Mouse (Mus musculus) urinary bladder, postnatal 14 days (tissue): ENCODE results near the gene Shf.

Experiments used
- DNase-seq: peaks from one replicate; pipeline ENCODE4 v3.0.0; 2021; ENCODE audit warnings: low spot score

Gene Shf

DNA sequence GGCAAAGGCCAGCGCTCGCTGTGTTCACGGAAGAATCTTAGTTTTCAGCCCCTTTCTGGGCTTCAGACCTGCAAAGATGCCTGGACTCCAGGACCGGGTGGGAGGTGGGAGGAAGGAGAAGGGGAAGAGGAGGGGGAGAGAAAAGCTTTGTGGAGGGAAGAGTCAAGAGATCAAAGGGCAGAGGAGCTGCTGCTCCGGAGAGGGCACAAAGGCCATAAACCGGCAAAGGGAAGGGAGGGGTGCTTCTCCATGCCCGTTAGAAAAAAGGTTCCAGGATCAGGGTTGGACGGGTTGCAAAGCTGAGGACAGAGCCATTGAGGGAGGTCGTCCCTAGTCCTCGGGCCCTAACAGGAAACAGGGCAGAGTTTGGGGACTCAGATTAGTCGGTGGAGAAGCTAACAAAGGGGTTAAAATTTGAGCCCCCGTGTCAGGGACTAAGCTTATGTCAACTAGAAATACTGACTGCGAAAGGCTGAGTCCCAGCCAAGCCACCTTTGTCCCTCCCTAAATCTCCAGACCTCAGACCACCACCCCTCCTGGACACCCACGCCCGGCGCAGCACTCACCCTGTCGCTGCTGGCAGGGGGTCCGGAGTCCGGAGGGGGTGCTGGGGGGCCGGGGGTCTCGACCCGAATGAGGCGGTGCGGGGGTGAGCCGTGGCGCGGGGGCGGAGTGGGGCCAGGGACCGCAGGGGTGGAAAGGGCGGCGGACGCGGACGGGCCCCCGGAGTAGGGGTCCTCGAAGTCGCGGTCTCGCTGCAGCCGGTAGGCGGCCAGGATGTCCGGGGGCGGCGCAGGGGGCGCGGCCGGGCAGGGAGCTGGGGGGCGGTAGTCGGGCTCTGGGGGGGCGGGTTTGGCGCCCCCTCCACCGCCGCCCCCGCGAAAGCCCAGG, 636 bp downstream of the Shf start:
- DNase-seq, result no peak

GRCm38 (mm10) chr2:122367701-122368080, 1.3 kb downstream of the Shf start:
- no peak for DNase-seq

DNA sequence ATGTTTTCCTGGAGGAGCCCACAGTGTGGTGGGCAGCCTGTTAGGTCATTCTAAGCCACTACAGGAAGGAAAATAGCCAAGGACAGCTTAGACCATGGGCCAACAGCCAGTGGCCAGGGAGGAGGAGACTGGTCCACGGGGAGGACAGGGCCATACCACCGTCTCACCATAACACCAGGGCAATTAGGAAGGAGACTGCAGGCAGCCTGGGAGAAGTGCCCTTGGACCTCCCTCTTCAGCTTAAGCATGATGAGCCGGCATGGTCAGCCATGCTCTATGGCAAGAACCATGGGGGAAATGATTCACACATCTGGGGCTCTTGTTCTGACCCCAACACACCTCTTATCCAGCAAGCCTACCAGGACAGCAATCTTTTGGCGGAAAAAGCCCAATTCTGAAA, 1.8 kb downstream of the Shf start:
- DNase-seq, result no peak

GRCm38 (mm10) chr2:122366706-122367105, 2.3 kb downstream of the Shf start:
- DNase-seq, result no peak

- DNase-seq, result no peak
Measured at GRCm38 (mm10) chr2:122366039-122366438, 2.9 kb downstream of the Shf start.

DNA sequence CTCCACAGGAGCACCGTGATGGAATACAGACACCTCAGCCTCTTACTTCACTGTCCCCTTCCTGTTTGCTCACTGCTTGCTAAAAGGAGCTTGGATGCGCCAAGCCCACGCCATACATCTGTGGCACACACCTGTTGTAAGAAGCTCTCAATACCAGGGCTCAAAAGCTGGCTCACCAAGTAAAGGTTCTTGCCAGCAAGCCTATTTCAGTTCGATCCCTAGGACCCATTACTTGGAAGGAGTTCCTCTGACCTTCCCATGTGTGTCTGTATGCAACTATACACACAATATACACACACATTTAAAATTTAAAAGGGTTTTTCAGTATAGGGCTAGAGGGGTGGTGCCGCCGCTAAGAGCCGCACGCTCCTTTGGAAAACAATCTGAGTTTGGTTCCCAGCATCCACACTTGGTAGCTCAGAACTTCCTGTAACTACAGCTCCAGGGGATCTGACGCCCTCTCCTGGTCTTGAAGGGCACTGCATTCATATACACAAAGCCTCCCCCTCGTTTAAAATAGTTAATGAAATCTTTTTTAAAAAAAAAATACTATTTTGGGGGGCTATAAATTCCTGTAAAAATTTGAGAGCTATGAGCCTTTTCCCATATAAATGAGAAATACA, 3.6 kb downstream of the Shf start:
- DNase-seq, result no peak

- DNase-seq, result no peak
Measured at GRCm38 (mm10) chr2:122364352-122364944, 4.5 kb downstream of the Shf start.

- DNase-seq, result no peak
Measured at GRCm38 (mm10) chr2:122362622-122363523, 6.1 kb downstream of the Shf start.

DNA sequence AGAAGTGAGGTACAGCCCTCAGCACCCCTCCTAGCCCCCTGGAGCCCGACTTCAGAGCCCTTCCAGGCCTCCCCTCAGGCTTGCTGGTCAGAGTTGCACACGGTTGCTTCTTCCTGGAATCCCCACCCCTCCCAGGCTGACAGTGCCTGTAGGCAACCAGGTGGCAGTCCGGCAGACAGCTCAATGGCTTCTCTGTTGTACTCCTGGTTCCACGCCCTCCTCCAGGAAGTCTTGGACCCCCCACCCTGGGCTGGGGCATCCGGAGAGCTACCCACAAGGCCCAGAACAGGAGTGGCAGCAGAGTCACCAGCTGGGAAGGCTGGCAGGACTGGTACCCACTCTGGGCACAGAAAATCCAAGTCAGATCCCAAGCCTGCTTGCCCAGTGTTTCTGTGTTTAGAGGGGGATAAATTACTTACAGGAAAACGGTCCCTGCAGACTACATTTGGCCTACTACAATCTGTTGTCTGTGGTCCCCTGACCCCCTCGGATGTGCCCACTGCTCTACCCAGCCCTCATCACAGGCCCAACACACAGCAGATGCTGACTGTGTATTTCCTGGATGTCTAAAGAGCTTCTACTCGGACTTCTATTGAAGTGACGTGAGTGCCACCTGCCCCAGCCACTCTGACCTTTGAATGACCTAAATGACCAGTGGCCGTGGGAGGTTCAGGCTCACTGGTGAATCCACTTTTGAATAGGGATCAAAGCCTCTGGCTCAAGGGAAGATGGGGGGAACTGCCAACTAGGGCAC, 6.9 kb downstream of the Shf start:
- DNase-seq, result no peak

- DNase-seq, result no peak
Measured at GRCm38 (mm10) chr2:122361181-122361580, 7.8 kb downstream of the Shf start.

DNA sequence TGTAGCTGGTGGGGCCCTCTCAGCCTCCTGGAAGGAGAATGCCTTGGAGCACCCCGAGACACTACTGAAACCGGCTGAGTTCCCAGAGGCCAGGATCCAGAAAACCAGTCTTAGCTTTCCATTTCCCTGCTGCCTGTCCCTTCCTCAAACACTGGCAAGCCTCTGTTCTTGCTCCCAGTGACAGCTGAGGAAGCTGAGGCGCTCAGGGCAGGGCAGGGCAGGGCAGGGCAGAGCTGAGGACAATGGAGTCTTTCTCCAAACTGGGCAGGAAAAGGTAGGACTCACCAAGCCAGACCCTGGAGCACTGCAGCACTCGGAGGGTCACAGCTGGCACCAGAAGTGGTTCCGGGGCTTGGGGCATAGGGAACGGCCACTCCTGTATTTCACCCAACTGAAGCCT, 8.7 kb downstream of the Shf start:
- DNase-seq, result no peak

DNA sequence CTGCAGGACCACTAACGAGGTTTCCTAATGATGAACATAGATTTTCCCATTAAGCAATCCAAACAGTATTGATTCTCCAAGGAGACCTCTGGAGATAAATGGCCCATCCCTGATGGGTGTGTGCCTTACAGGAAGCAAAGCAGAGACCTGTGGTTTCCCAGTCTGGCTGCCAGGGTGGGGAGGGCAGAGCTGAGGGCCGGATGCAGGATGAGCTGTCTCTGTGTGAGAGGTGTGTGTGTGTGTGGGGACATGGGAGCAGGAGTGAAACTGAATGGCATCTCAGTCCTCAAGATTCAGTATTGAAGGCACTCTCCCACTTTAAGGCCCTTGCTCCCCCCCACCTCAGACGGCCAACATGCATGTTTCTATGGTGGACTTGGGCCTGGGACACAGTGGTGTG, 12.8 kb downstream of the Shf start:
- no peak for DNase-seq

DNA sequence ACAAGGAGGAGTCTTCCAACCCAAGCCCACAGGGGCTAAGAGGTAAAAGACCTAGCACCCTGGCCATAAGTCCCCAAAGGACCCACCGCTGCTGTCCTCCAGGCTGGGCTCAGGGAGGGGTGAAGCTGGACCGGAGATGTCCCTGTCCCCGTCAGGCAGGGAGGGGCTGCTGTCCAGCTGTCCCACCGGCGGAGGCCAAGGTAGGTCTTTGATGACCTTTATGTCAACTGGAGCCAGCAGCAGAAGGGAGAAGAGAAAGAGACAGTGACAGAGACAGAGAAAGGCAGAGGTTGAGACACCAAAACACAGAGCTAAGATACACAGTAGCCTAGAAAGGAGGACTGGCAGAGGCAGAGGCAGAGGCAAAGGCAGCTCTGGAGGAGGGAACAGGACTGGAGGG, 13.6 kb downstream of the Shf start:
- no peak for DNase-seq

DNA sequence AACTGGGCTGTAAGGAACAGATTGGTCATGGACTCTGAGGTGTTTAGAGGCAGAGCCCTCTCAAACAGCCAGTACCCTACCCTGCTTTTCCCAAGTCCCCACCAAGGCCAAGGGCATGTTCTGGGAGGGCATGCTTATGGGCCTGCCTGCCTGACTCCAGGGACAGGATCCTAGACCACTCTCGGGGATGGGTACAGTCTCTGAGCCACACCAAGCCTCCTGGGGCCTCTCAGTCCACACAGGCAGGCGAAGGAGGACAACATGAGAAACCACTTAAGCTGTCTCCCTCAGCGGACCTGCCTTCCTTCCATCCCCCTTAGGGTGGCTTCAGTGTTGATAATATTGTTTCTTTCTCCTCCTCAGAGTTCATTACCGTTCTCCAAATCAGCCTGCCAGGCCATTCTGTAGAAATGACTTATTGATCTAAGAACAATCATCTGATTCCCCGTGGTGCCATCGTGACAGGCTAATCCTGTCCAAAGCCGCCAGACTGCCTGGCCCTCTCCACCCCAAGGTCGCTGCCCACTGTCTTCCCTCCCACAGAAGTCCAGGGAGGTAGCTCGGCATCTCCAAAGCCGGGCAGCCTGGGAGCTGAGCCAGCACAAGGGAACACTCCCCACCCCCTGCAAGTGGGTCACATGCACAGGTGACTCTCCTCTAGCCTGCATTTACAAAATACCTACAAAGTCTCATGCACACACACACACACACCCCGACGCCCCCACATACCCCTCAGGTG, 14.6 kb downstream of the Shf start:
- no peak for DNase-seq

DNA sequence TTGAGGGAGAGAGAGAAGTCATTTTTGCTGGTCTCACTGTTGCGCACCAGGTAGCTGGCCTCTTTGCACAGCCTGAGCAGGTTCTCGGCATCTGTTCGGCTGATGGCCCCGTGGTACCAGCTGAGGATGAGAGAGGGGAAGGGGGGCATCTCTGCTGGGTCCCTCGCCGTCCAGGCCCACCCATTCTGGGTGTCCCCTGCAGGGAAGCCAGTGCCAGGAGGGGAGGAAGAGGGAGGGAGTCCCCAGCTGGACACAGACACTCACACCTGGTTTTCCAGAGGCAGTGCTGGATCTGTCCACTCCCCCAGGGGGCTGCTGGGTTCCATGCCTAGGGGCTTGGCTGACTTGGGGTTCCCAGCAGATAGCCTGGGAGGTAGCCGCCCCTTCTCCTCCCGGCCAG, 15.2 kb downstream of the Shf start:
- no peak for DNase-seq

DNA sequence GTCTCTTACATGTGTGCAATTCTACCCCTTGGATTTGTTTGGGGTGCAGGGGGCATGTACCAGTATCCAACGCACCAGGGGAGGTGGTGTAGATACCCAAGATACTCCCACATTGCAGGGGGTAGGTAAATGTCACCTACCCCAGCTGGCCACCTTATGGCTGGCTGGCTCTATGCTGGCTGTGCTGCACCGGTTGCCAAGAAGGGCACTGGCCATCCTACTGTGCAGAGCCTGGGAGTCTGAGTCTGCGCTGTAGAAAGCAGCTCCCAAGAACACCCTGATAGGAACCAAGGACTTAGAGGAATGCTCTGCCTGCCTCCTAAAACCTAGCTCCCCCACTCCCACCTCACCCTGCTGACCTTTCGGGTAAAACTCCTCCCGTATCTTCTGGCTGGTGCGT, 16.0 kb downstream of the Shf start:
- DNase-seq, result no peak

DNA sequence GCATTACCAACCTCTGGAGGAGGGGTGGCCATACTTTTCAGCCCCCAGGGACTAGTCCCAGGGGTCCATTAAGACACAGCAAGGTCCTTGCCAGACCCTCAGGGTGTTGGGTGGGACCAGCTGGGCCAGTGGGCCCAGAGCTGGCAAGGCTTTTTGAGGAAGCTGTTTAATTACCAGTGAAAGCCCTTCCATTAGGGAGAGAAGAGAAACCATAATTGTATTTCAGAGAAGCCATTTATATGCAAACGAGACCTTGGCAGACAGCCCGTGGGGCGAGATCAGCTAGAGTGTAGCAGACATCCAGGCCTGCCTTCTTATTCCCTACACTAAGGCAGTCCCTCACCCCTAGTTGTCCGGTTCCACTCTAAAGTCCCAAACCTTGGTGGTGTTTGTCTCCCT, 17.0 kb downstream of the Shf start:
- DNase-seq, result no peak

DNA sequence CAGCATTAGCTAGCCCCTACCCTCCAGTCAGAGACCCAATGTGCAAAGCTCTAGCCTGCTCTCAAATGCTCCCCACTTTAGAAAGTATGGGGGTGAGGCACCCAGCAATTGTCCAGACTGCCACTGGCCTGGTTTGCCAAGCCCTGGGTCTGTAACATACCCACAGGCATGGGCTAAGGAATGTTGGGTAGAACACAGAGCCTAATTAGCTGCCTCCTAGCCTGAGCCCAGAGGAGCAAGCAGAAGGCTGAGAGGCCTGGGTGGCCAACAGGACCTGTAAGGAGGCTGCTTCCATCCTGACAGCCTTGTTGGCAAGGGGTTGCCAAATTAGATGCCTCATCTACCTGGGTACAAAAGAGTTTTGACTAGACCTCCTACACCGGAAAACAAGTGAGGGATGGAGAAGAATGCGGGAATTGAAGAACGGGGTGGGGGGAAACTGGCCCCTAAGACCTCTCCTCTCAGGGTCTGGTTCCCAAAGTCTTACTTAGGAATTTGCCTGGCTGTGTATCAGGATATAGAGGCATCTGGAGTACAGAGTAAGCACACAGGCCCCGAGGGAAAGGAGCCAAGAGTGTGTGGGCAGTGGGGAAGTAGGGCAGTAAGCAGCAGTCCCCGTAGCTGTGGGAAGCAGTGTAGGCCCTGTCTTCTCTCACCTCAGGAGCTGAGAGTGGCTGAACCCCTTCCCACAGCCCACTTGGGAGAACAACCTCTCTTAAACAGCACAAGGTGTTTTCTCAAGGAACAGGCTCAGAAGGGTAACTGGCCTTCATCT, 17.6 kb downstream of the Shf start:
- no peak for DNase-seq

GRCm38 (mm10) chr2:122349136-122349785, 19.7 kb downstream of the Shf start:
- peak; percentile 19 for DNase-seq
